Mouse (Mus musculus): Measurements from ENCODE around the gene Senp3.

Senp3 gene

DNA sequence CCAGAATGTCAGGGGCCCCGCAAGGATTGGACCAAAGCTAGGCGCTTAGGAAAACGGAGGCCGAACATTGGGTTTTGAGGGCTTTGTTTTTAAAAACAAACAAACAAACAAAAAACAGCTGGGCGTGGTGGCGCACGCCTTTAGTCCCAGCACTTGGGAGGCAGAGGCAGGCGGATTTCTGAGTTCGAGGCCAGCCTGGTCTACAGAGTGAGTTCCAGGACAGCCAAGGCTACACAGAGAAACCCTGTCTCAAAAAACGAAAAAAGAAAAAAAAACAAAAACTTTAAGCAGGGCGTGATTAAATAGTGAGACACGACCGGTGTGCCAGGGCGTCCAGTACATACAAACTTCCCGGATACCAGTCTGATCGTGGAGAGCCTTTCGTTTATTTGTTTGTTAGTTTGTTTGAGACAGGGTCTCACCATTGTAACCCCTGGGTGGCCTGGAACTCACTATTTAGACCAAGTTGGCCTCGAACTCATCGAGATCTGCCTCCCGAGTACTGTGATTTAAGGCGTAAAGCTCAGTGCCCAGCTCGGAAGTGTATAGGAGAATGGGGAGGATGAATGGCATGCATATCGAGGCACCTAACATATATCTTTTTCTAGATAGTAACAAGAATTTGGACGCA, 440 bp upstream of the Senp3 start:
- no peak for DNase-seq (ENCODE audit: low spot score in 2 of 2)

GRCm38 (mm10) chr11:69680136-69680855, 1.6 kb downstream of the Senp3 start:
- no peak for DNase-seq (ENCODE audit: low spot score in 2 of 2)

GRCm38 (mm10) chr11:69679144-69679543, 2.7 kb downstream of the Senp3 start:
- no peak for DNase-seq (ENCODE audit: low spot score in 2 of 2)

DNA sequence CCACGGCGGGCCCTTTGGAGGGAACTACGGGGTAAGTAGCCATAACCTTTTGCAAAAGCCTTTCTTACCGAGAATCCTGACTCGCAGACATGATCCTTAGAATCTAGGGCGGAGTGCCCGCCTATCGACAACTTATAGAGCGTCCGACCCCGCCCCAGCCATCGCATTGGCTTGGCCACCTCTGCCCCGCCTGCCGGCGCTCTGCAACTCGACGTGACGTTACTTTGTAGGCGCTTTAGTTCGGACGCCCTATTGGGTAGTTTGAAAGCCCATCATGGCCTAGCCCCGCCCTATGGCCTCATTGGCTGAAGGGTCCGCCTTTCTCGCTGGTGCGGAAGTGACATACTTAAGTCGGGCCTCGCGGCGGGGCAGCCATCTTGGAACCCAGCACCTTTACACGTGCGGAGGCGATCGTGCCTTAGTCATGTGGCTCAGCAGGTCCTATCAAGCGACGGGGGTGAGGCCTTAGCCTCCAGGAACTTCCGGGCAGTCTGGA, 9.6 kb downstream of the Senp3 start, which contains the start of gene Eif4a1:
TSS of gene Eif4a1 (minus strand) at position 213 of the 496 bp plus-strand sequence.
- DNase-seq (ENCODE audit: low spot score in 2 of 2), result peak; percentile 100

GRCm38 (mm10) chr11:69671726-69672124, 10.2 kb downstream of the Senp3 start:
- DNase-seq (ENCODE audit: low spot score in 2 of 2), result no peak

DNA sequence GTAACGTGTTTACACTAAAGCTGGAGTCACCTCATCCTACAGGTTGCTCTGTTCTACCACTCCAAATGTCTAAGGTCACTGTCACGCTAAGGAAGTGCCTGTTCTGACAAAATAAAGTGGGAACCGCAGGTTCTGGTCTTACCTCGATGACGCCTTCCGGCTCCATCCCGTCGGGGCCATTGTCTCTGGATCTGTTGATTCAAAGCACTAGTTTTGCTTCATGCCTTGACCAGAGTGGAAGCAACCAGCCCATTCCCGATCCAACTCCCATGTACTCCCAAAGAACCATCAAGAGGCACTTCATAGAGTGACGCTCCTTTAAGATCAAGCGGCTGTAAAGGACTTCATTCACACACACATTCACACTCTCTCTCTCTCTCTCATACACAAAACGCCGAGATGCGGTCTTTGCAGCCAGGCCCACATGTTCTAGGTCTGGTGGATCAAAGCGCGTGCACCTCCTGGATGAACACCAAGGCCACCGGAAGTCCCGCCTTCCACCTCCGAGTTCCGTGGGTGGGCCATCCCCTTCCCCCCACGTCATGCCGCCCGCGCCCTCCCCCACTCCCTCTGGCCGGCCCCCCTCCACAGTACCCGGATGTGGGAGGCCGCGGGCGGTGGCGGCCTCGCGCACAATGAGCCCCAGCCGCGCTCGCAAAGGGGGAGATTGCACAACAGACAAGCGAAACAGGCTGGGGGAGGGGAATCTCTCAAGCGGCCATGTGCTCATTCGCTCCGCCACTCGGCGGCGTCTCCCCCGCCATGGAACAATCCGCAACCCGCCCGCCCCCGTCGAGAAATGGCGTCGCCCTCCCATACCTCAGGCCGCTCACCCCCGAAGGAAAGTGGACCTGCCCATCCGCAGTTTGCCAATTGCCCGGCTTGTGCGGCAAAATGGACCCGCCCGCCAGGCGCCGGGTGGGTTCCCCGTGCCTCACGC, 10.8 kb downstream of the Senp3 start:
- peak; percentile 95 to 96 for DNase-seq (ENCODE audit: low spot score in 2 of 2)

GRCm38 (mm10) chr11:69666665-69667005, 15.2 kb downstream of the Senp3 start:
- DNase-seq (ENCODE audit: low spot score in 2 of 2), result no peak

- DNase-seq (ENCODE audit: low spot score in 2 of 2), result peak; percentile 74 to 85
These were observed 15.8 kb downstream of the Senp3 start, which contains the start of gene Cd68 for GRCm38 (mm10) chr11:69665961-69666664. Gene Cd68 (minus strand): TSS chr11:69666153.

DNA sequence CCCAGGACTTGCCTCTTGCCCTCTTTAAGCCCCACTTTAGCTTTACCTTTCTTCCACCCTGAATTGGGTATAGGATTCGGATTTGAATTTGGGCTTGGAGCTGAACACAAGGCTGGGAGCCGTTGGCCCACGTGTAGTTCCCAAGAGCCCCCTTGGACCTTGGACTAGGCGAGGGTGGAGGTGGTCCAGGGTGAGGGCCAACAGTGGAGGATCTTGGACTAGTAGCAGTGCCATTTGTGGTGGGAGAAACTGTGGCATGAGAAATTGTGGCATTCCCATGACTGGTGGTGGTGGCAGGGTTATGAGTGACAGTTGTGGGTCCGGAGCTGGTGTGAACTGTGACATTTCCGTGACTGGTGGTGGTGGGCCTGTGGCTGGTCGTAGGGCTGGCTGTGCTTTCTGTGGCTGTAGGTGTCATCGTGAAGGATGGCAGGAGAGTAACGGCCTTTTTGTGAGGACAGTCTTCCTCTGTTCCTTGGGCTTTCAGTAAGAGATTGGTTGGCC, 16.4 kb downstream of the Senp3 start:
- DNase-seq (ENCODE audit: low spot score in 2 of 2), result peak in 1 of 2 experiments; percentile 45

GRCm38 (mm10) chr11:69664841-69665240, 17.0 kb downstream of the Senp3 start:
- DNase-seq (ENCODE audit: low spot score in 2 of 2), result no peak

- DNase-seq (ENCODE audit: low spot score in 2 of 2), result no peak
These were observed 18.1 kb downstream of the Senp3 start for GRCm38 (mm10) chr11:69663795-69664194.

DNA sequence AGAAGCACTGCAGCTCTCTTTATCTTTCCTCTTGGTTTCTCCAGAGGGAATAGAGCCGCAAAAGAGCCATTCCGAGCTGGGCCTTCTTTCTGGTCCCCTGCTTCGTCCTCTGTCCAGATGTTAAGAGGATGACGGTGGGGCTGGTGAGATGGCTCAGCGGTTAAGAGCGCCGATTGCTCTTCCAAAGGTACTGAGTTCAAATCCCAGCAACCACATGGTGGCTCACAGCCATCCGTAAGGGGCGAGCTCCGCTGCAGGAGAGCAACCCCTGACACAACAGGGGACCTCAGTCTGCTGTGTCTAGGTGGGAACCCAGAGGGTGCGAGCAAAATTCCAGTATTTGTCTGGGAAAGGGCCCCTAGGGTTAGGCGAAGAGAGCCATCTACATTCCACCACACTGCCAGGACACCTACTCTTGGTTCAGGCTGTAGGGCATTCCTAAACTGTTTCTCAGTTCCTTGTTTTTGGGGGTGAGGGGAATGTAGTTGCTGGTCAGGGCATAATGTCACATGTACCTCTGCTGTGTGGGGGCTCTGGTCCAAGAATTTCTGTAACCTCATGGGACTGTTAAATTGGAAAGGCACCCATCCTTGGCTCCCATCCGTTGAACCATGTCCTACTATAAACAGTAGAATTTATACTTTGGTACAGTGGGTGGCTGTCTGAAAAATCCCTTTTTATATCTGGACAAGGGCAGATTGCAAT, 18.8 kb downstream of the Senp3 start:
- no peak for DNase-seq (ENCODE audit: low spot score in 2 of 2)

DNA sequence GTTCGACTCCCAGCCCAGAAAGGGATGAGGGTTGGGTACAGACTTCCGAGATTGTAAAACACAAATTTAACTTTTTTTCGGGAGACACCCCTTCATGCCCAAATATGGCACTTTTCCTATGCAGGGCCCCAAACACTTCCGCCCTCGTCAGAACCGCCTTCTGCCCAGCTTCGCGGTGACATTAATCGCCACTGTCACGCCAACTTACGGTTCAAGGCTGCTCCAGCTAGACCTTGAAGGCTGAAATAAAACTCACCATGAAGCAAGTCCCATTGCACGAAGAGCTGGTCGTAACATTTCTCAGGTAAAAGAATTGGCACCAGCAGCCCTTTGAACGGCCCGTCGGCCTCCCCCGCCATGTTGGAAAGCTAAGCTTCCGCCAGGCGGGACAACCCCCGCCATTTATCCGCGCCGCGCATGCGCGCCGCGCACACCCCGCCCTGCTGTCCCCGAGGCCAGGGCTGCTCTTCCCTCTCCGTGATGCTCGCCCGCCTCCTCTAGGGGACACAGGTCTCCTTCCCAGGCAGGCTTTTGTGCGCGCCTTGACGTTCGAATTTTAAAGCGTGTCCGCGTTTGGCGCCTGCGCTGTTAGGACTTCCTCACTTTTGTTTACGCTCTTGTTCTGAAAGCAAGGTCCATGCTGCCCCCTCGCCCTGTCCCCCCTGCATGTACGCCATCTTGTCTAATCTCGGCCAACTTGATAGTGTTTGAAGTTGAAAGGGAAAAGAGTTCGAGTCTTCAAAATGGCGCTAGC, 19.5 kb downstream of the Senp3 start, which contains the start of gene Mpdu1:
TSS of gene Mpdu1 (minus strand) at position 430 of the 754 bp plus-strand sequence.
- DNase-seq (ENCODE audit: low spot score in 2 of 2), result peak; percentile 94 to 96

DNA sequence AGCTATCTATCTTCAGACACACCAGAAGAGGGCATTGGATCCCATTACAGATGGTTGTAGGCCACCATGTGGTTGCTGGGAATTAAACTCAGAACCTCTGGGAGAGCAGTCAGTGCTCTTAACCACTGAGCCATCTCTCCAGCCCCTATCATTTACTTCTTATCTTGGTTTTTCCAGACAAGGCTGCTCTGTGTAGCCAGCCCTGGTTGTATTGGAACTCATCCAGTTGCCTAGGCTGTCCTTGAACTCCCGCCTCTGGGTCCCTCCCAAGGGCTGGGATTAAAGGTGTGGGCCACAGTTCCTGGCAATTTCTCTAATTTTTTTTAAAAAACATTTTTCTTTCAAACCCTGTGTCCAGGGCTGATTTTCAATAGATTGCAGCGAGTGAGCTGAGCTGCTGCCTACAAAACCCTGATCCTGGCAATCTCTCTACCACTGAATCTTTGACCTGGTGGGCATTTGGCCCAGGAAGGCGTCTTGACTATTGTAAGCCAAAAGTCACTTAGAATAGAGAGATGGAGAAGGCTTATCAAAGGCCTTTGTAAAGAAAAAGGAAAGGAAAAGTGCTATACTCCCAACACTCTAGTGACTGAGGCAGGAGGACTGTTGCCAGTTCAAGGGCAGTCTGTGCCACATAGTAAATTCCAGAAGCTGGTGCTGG, 20.5 kb downstream of the Senp3 start:
- DNase-seq (ENCODE audit: low spot score in 2 of 2), result no peak

- no peak for DNase-seq (ENCODE audit: low spot score in 2 of 2)
These were observed 24.4 kb downstream of the Senp3 start for GRCm38 (mm10) chr11:69657462-69657881.

- DNase-seq (ENCODE audit: low spot score in 2 of 2), result peak; percentile 56 to 61
These were observed 25.0 kb downstream of the Senp3 start for GRCm38 (mm10) chr11:69656617-69657461.

DNA sequence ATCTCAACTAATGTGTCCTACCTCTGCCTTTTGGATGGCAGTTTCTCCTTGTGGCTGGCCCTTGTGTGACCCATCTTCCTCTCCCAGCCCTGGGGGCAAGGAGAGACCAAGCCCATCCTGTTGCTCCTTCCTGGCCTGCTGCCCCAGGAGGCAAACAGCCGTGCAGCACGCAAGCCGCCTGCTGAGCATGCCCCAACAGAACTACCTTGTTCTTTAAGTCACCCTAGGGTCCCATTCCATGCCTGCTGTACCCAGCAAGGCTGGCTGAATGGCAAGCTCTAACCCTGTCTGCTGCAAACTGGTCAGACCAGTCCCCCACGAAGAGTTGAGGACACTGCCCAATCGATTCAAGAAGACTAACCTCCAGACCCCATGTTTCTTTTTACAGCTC, 25.8 kb downstream of the Senp3 start:
- DNase-seq (ENCODE audit: low spot score in 2 of 2), result no peak
